Mouse (Mus musculus): Measurements from ENCODE around the gene Rchy1.
"Not testable (repeated sequence)": the region's sequence is repeated elsewhere in the genome, so short reads cannot be mapped to it uniquely, and the experiment has no call there.

Gene Rchy1

GRCm38 (mm10) chr5:91961370-91961769, 1.5 kb downstream of the Rchy1 start:
- in situ Hi-C loops (cut with MboI; ENCODE audit: low sequenced_read_pairs): no loop called here

GRCm38 (mm10) chr5:91960606-91961254, 2.1 kb downstream of the Rchy1 start:
- in situ Hi-C loops (cut with MboI; ENCODE audit: low sequenced_read_pairs): no loop called here

DNA sequence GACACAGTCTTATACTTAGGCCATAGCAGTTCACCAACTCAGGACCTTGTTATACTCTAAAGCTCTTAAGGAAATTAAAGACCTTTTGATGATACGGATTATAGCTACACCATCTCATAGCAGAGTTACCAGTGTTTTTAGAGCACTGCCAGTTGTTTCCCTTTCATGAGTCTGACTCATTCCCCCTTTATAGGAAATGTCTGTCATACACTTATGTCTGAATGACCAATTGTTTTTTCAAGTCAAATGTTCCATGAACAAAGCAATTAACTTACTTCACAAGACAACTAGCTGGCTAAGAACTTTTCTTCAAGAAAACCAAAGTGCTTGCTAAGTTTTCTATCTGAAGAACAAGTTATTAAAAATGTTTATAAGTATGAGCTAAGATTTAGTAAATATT, 2.9 kb downstream of the Rchy1 start:
- in situ Hi-C loops (cut with MboI; ENCODE audit: low sequenced_read_pairs): no loop called here

- in situ Hi-C loops (cut with MboI; ENCODE audit: low sequenced_read_pairs): no loop called here
Measured at GRCm38 (mm10) chr5:91959096-91959495, 3.8 kb downstream of the Rchy1 start.

DNA sequence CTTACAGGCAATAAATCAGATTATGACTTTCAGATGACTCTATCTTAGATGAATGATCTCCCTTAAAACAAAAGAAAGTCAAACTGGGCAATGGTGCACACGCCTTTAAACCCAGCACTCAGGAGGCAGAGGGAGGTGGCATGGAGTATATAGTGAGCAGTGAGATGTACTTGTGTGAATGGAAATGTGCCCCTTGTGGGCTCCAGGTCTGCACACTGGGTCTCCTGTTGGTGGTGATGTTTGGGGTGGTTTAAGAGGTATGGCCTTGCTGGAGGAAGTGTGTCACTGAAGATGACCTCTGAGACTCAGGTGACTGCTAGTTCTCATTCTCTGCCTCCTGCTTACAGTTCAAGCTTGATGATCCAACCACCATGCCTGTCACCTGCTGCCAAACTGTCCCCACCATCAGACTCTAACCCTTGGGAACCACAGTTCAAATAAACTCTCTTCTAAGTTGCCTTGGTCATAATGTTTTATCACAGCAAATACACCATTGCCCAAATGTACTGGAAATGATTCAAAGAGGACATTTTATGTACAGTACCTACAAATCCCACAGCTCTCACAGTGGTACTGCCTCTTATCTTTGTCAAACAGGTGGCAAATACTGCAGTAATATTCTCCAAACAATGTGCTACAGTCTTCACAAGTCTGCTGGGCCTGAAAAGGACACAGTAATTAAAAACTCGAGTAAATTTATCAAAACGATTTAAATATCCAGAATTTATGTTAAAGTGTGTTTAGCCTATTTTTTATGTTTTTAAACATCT, 5.7 kb downstream of the Rchy1 start:
- in situ Hi-C loops (cut with MboI; ENCODE audit: low sequenced_read_pairs): no loop called here

GRCm38 (mm10) chr5:91951404-91951803, 11.5 kb downstream of the Rchy1 start:
- in situ Hi-C loops (cut with MboI; ENCODE audit: low sequenced_read_pairs): no loop called here

DNA sequence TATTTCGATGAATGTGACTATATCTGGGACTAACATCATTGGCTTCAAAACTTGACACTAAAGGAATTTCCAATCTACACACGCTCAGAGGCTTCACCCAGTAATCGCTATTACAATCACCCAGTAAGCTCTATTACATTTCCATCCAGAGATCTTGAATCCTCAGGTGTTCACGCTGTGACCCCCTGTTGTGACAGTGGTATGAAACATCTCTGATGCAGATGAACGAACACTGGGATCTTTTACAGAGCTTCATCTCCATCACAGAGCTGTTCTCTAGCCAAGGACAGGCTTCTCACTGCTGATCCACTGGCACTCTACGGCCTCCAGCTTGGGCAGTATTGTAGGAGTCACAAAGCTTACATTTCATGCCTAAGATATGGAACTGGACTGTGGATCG, 13.4 kb downstream of the Rchy1 start:
- in situ Hi-C loops (cut with MboI; ENCODE audit: low sequenced_read_pairs): no loop called here

- in situ Hi-C loops (cut with MboI; ENCODE audit: low sequenced_read_pairs): no loop called here
Measured at GRCm38 (mm10) chr5:91947008-91947407, 15.9 kb downstream of the Rchy1 start.

- in situ Hi-C loops (cut with MboI; ENCODE audit: low sequenced_read_pairs): not testable (repeated sequence)
Measured at GRCm38 (mm10) chr5:91945609-91946008, 17.3 kb downstream of the Rchy1 start.

- in situ Hi-C loops (cut with MboI; ENCODE audit: low sequenced_read_pairs): no loop called here
Measured at GRCm38 (mm10) chr5:91913231-91913630, 49.6 kb downstream of the Rchy1 start.

DNA sequence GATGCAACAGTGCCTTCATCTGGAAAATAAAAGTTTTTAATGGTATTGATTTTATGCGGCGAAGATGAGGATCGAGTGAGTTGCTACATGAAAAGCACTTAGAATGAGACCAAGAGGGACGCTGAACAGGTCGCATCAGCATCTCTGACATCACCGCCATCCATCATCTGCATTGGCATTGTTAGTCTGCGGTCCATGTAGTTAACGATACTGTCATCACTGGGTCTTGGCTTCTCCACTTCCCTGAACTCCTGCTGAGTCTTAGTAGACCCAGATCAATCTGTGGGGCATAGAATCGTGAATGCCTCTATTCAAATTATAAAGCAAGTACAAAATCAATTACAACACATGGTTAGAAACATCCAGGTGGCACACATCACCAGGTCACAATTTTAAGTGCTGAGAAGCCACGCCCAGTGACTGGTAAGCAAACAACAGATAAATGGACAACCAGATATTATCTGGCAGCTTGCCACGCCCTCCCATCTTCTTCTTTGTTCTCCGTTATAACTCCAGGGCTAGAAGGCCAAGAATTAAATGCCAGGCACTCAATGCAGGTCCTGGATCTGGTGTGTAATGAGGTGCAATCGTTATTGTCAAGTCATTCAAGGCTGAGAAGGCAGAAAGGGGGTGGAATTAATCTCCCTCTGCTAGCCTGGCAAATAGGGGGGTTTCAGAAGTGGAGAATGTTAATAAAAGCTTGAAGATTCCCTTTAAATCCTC, 51.3 kb downstream of the Rchy1 start:
- in situ Hi-C loops (cut with MboI; ENCODE audit: low sequenced_read_pairs): no loop called here

DNA sequence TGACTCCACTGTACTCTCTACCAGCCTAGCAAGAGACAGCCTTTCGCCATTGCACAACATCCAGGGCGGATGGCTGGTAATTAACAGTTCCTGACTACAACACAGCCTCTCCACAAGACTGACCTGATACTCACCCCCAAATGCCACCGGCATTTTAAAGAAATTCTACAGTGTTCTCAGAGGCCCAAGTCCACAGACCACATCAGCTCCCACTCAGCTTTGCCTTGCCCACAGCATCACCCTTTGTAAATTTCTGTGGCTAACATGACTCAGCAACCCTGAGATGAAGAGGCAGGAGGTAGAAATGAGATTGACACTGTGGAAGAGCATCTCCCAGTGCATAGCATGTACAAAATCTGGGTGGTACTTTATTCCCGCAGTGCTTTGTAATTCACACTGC, 52.3 kb downstream of the Rchy1 start:
- in situ Hi-C loops (cut with MboI; ENCODE audit: low sequenced_read_pairs): no loop called here

GRCm38 (mm10) chr5:91909010-91909620, 53.8 kb downstream of the Rchy1 start:
- in situ Hi-C loops (cut with MboI; ENCODE audit: low sequenced_read_pairs): no loop called here

Data from CH12F3 (cell line).